Mouse (Mus musculus): ENCODE data around the gene Hinfp. TPM values are rescaled to one million over a fixed set of nuclear protein-coding genes. Genes with fewer than 3 reads are reported as not detected.

Hinfp gene
- polyA plus RNA-seq, 1 experiment from 2014 or later = 6.3 TPM

- WGBS (ENCODE audit: insufficient replicate concordance) = 14% methylated on average over 23 of the region's 23 CpGs
- peak overlapping the region; percentile 94 for H3K4me2 ChIP-seq (ENCODE audit: low read depth, low read length)
- H3K9ac ChIP-seq (replicated peaks) = peak overlapping the region; percentile 86
- H3K27ac ChIP-seq (ENCODE audit: low read depth) = peak overlapping the region; percentile 93
- no peak for TF ChIP-seq EP300 (IDR thresholded peaks at IDR 0.05; ENCODE audit: low read depth)
- TF ChIP-seq CTCF (IDR thresholded peaks at IDR 0.05; ENCODE audit: low read depth) = peak; percentile 30; the same call in 1 of the 2 replicates
- H3K4me1 ChIP-seq (ENCODE audit: insufficient read depth) = peaks cover 14% of the 10 kb centered on the region
- ATAC-seq (no peak), DNase-seq (no peak)
- H3K27me3 ChIP-seq (ENCODE audit: insufficient read depth, low read length) = no peaks in the 10 kb centered on the region
- peaks cover 11% of the 10 kb centered on the region for H3K36me3 ChIP-seq (replicated peaks; ENCODE audit: insufficient read depth, low read length)
- H3K9me3 ChIP-seq (ENCODE audit: low read length) = no peaks in the 10 kb centered on the region
- peak overlapping the region; percentile 63 for H3K4me3 ChIP-seq (ENCODE audit: low read depth, low read length)
Measured at GRCm38 (mm10) chr9:44267319-44268026, 38.0 kb downstream of the Hinfp start.

GRCm38 (mm10) chr9:44266478-44267226 lies 38.8 kb downstream of the Hinfp start:
- no peak for DNase-seq
- no peaks in the 10 kb centered on the region for H3K27me3 ChIP-seq (ENCODE audit: insufficient read depth, low read length)
- peak overlapping the region; percentile 93 for H3K27ac ChIP-seq (ENCODE audit: low read depth)
- 66% methylated on average over 8 of the region's 8 CpGs for WGBS (ENCODE audit: insufficient replicate concordance)
- peak overlapping the region; percentile 63 for H3K4me3 ChIP-seq (ENCODE audit: low read depth, low read length)
- H3K4me2 ChIP-seq (ENCODE audit: low read depth, low read length) = peak overlapping the region; percentile 94
- no peak for TF ChIP-seq CTCF (IDR thresholded peaks at IDR 0.05; ENCODE audit: low read depth)
- no peak for TF ChIP-seq EP300 (IDR thresholded peaks at IDR 0.05; ENCODE audit: low read depth)
- H3K36me3 ChIP-seq (replicated peaks; ENCODE audit: insufficient read depth, low read length) = peaks cover 17% of the 10 kb centered on the region
- H3K9ac ChIP-seq (replicated peaks) = peak overlapping the region; percentile 86
- ATAC-seq = no peak
- no peaks in the 10 kb centered on the region for H3K9me3 ChIP-seq (ENCODE audit: low read length)
- peaks cover 14% of the 10 kb centered on the region for H3K4me1 ChIP-seq (ENCODE audit: insufficient read depth)

- DNase-seq = no peak
- H3K4me3 ChIP-seq (ENCODE audit: low read depth, low read length) = no peak overlapping the region
- no peak overlapping the region for H3K9ac ChIP-seq (replicated peaks)
- WGBS (ENCODE audit: insufficient replicate concordance) = 88% methylated on average over 14 of the region's 14 CpGs
- no peak overlapping the region for H3K27ac ChIP-seq (ENCODE audit: low read depth)
- H3K4me2 ChIP-seq (ENCODE audit: low read depth, low read length) = no peak overlapping the region
- peaks cover 17% of the 10 kb centered on the region for H3K36me3 ChIP-seq (replicated peaks; ENCODE audit: insufficient read depth, low read length)
- no peaks in the 10 kb centered on the region for H3K9me3 ChIP-seq (ENCODE audit: low read length)
- H3K27me3 ChIP-seq (ENCODE audit: insufficient read depth, low read length) = no peaks in the 10 kb centered on the region
- peaks cover 13% of the 10 kb centered on the region for H3K4me1 ChIP-seq (ENCODE audit: insufficient read depth)
- TF ChIP-seq CTCF (IDR thresholded peaks at IDR 0.05; ENCODE audit: low read depth) (no peak), EP300 (IDR thresholded peaks at IDR 0.05; ENCODE audit: low read depth) (no peak)
- ATAC-seq = no peak
Measured at GRCm38 (mm10) chr9:44261388-44261787, 44.1 kb downstream of the Hinfp start.

- Histone ChIP-seq H3K9ac (replicated peaks) (no peak overlapping the region), H3K27ac (ENCODE audit: low read depth) (peak overlapping the region; percentile 74), H3K36me3 (replicated peaks; ENCODE audit: insufficient read depth, low read length) (peaks cover 11% of the 10 kb centered on the region), H3K27me3 (ENCODE audit: insufficient read depth, low read length) (no peaks in the 10 kb centered on the region), H3K9me3 (ENCODE audit: low read length) (no peaks in the 10 kb centered on the region), H3K4me3 (ENCODE audit: low read depth, low read length) (no peak overlapping the region), H3K4me1 (ENCODE audit: insufficient read depth) (peaks cover 15% of the 10 kb centered on the region), H3K4me2 (ENCODE audit: low read depth, low read length) (no peak overlapping the region)
- DNase-seq (no peak), ATAC-seq (0 out of 2 replicates have a peak, but pooled peaks have one; percentile 43)
- WGBS (ENCODE audit: insufficient replicate concordance) = 50% methylated on average over 10 of the region's 10 CpGs
- no peak for TF ChIP-seq EP300 (IDR thresholded peaks at IDR 0.05; ENCODE audit: low read depth)
- no peak for TF ChIP-seq CTCF (IDR thresholded peaks at IDR 0.05; ENCODE audit: low read depth)
Measured at GRCm38 (mm10) chr9:44259014-44259413, 46.5 kb downstream of the Hinfp start.

- Histone ChIP-seq H3K27ac (ENCODE audit: low read depth) (no peak overlapping the region), H3K4me2 (ENCODE audit: low read depth, low read length) (no peak overlapping the region), H3K36me3 (replicated peaks; ENCODE audit: insufficient read depth, low read length) (0 out of 2 replicates have a peak, but pooled peaks cover 6% of the 10 kb centered on the region), H3K9ac (replicated peaks) (no peak overlapping the region), H3K4me3 (ENCODE audit: low read depth, low read length) (no peak overlapping the region), H3K27me3 (ENCODE audit: insufficient read depth, low read length) (no peaks in the 10 kb centered on the region), H3K4me1 (ENCODE audit: insufficient read depth) (peaks cover 15% of the 10 kb centered on the region), H3K9me3 (ENCODE audit: low read length) (no peaks in the 10 kb centered on the region)
- TF ChIP-seq CTCF (IDR thresholded peaks at IDR 0.05; ENCODE audit: low read depth) = no peak
- no peak for TF ChIP-seq EP300 (IDR thresholded peaks at IDR 0.05; ENCODE audit: low read depth)
- 82% methylated on average over 8 of the region's 8 CpGs for WGBS (ENCODE audit: insufficient replicate concordance)
- ATAC-seq = no peak
- DNase-seq = no peak
Measured at GRCm38 (mm10) chr9:44256213-44256612, 49.3 kb downstream of the Hinfp start.

- H3K4me3 ChIP-seq (ENCODE audit: low read depth, low read length) = no peak overlapping the region
- no peaks in the 10 kb centered on the region for H3K27me3 ChIP-seq (ENCODE audit: insufficient read depth, low read length)
- 0 out of 2 replicates have a peak, but pooled peaks cover 6% of the 10 kb centered on the region for H3K36me3 ChIP-seq (replicated peaks; ENCODE audit: insufficient read depth, low read length)
- no peaks in the 10 kb centered on the region for H3K9me3 ChIP-seq (ENCODE audit: low read length)
- peaks cover 15% of the 10 kb centered on the region for H3K4me1 ChIP-seq (ENCODE audit: insufficient read depth)
- no peak overlapping the region for H3K9ac ChIP-seq (replicated peaks)
- no peak for DNase-seq
- no peak overlapping the region for H3K4me2 ChIP-seq (ENCODE audit: low read depth, low read length)
- no peak for ATAC-seq
- peak overlapping the region; percentile 37; the same call in 1 of the 2 replicates for H3K27ac ChIP-seq (ENCODE audit: low read depth)
- TF ChIP-seq CTCF (IDR thresholded peaks at IDR 0.05; ENCODE audit: low read depth) (no peak), EP300 (IDR thresholded peaks at IDR 0.05; ENCODE audit: low read depth) (no peak)
- 66% methylated on average over 6 of the region's 6 CpGs for WGBS (ENCODE audit: insufficient replicate concordance)
Measured at GRCm38 (mm10) chr9:44255136-44255521, 50.3 kb downstream of the Hinfp start.

All from liver, postnatal 0 days (tissue).